Mouse (Mus musculus) CH12.LX (cell line): ENCODE data around the gene Gm45753. TPM values are rescaled to one million over a fixed set of nuclear protein-coding genes. Genes with fewer than 3 reads are reported as not detected.

Source experiments
- DNase-seq: peaks from one replicate; pipeline ENCODE4 v3.0.0-alpha.2; 2013; ENCODE audit errors: extremely low read depth
- H3K27ac ChIP-seq: 2 replicates; pipeline ENCODE4 v1.5.1; 2012; ENCODE audit warnings: low read depth, mild to moderate bottlenecking, control low read depth, moderate library complexity; ENCODE audit not compliant: insufficient read depth
- H3K27me3 ChIP-seq: replicated peaks from 2 replicates; pipeline ENCODE3; 2012; ENCODE audit warnings: inconsistent platforms
- H3K36me3 ChIP-seq, 2 experiments: replicated peaks in 1 of 2; 2 replicates each; pipeline versions ENCODE3 to v1.6.1; 2012; ENCODE audit warnings: inconsistent platforms in 1 of 2, low read length in 1 of 2, mild to moderate bottlenecking in 1 of 2, mixed read lengths in 1 of 2, moderate library complexity in 1 of 2; ENCODE audit not compliant: control insufficient read depth in 1 of 2, insufficient read depth in 1 of 2
- H3K4me1 ChIP-seq, 2 experiments: 2 replicates each; pipeline ENCODE4 v1.6.1; 2012; ENCODE audit warnings: inconsistent platforms in 1 of 2, moderate library complexity in 1 of 2; ENCODE audit not compliant: insufficient read depth in 2 of 2, control insufficient read depth in 1 of 2
- H3K4me2 ChIP-seq: 2 replicates; pipeline ENCODE4 v1.6.1; 2012; ENCODE audit warnings: low read depth, mild to moderate bottlenecking, control low read depth; ENCODE audit not compliant: poor library complexity, insufficient read depth, severe bottlenecking
- H3K4me3 ChIP-seq, 3 experiments: fragments of 150-350 bp in 1 of 3; sonication (generic) in 1 of 3; replicated peaks in 1 of 3; 2 replicates each; pipeline versions ENCODE3 to v1.5.1; 2011 to 2012; ENCODE audit warnings: low read depth in 2 of 3, low read length in 2 of 3, mild to moderate bottlenecking in 2 of 3, moderate library complexity in 2 of 3, control low read depth in 1 of 3, improper control_type of control experiment in 1 of 3, inconsistent platforms in 1 of 3, mixed read lengths in 1 of 3; ENCODE audit not compliant: poor library complexity in 1 of 3
- H3K79me2 ChIP-seq: replicated peaks from 2 replicates; pipeline ENCODE4 v1.6.1; 2012; ENCODE audit warnings: mild to moderate bottlenecking, moderate library complexity; ENCODE audit not compliant: control insufficient read depth, poor library complexity, insufficient read depth, severe bottlenecking; ENCODE audit errors: extremely low read depth
- H3K9ac ChIP-seq: 2 replicates; pipeline ENCODE4 v1.6.1; 2012; ENCODE audit warnings: low read depth, mild to moderate bottlenecking, control low read depth, moderate library complexity; ENCODE audit not compliant: insufficient read depth
- H3K9me3 ChIP-seq: replicated peaks from 2 replicates; pipeline ENCODE3; 2012; ENCODE audit warnings: low read length, inconsistent platforms, mixed read lengths
- CTCF ChIP-seq, 2 experiments: IDR thresholded peaks in 1 of 2; conservative IDR thresholded peaks in 1 of 2; 2 replicates each; pipeline ENCODE4 v1.5.1; 2011 to 2012; ENCODE audit warnings: low read depth in 2 of 2, low read length in 2 of 2, improper control_type of control experiment in 1 of 2, inconsistent platforms in 1 of 2, mild to moderate bottlenecking in 1 of 2, moderate library complexity in 1 of 2
- EP300 ChIP-seq: IDR thresholded peaks from 2 replicates; pipeline ENCODE4 v1.6.1; 2011; ENCODE audit warnings: low read length, improper control_type of control experiment
- ETS1 ChIP-seq: conservative IDR thresholded peaks from 2 replicates; pipeline ENCODE4 v1.6.1; 2012; ENCODE audit warnings: low read depth, mild to moderate bottlenecking, inconsistent platforms, low read length, improper control_type of control experiment, moderate library complexity
- GABPA ChIP-seq: IDR thresholded peaks from 2 replicates; pipeline ENCODE4 v1.6.1; 2012; ENCODE audit warnings: low read depth, low read length, improper control_type of control experiment, inconsistent platforms; ENCODE audit not compliant: insufficient replicate concordance
- HCFC1 ChIP-seq: IDR thresholded peaks from 2 replicates; pipeline ENCODE4 v1.6.1; 2012; ENCODE audit warnings: low read depth, mild to moderate bottlenecking, inconsistent platforms, low read length, improper control_type of control experiment
- IRF4 ChIP-seq: IDR thresholded peaks from 2 replicates; pipeline ENCODE4 v1.6.1; 2014; ENCODE audit warnings: low read depth, mild to moderate bottlenecking, inconsistent platforms, low read length, improper control_type of control experiment
- JUN ChIP-seq: IDR thresholded peaks from 2 replicates; pipeline ENCODE4 v1.6.1; 2011; ENCODE audit warnings: low read depth, mild to moderate bottlenecking, low read length, improper control_type of control experiment, moderate library complexity; ENCODE audit not compliant: insufficient read depth
- JUND ChIP-seq: conservative IDR thresholded peaks from 2 replicates; pipeline ENCODE4 v1.6.1; 2011; ENCODE audit warnings: low read depth, low read length, improper control_type of control experiment
- MAX ChIP-seq: IDR thresholded peaks from 2 replicates; pipeline ENCODE4 v1.6.1; 2011; ENCODE audit warnings: low read length, improper control_type of control experiment
- MAZ ChIP-seq: IDR thresholded peaks from 2 replicates; pipeline ENCODE4 v1.6.1; 2012; ENCODE audit warnings: low read depth, mild to moderate bottlenecking, inconsistent platforms, low read length, improper control_type of control experiment, moderate library complexity
- MEF2A ChIP-seq: IDR thresholded peaks from 2 replicates; pipeline ENCODE4 v1.6.1; 2014; ENCODE audit warnings: low read depth, mild to moderate bottlenecking, inconsistent platforms, low read length, improper control_type of control experiment, borderline replicate concordance
- MYC ChIP-seq: IDR thresholded peaks from 2 replicates; pipeline ENCODE4 v1.6.1; 2011; ENCODE audit warnings: low read depth, mild to moderate bottlenecking, improper control_type of control experiment, low read length
- NELFE ChIP-seq: IDR thresholded peaks from 2 replicates; pipeline ENCODE4 v1.6.1; 2011; ENCODE audit warnings: low read depth, low read length, improper control_type of control experiment
- POLR2A ChIP-seq: IDR thresholded peaks from 2 replicates; pipeline ENCODE4 v1.6.1; 2011; ENCODE audit warnings: low read depth, mild to moderate bottlenecking, improper control_type of control experiment, low read length
- RAD21 ChIP-seq: IDR thresholded peaks from 2 replicates; pipeline ENCODE4 v1.6.1; 2011; ENCODE audit warnings: low read depth, mild to moderate bottlenecking, low read length, improper control_type of control experiment, moderate library complexity
- RCOR1 ChIP-seq: conservative IDR thresholded peaks from 2 replicates; pipeline ENCODE4 v1.6.1; 2012; ENCODE audit warnings: low read depth, mild to moderate bottlenecking, inconsistent platforms, low read length, improper control_type of control experiment
- TBP ChIP-seq: conservative IDR thresholded peaks from 2 replicates; pipeline ENCODE4 v1.6.1; 2011; ENCODE audit warnings: low read depth, low read length, improper control_type of control experiment
- TCF12 ChIP-seq: IDR thresholded peaks from 2 replicates; pipeline ENCODE4 v1.6.1; 2014; ENCODE audit warnings: low read depth, mild to moderate bottlenecking, inconsistent platforms, low read length, improper control_type of control experiment
- UBTF ChIP-seq: IDR thresholded peaks from 2 replicates; pipeline ENCODE4 v1.6.1; 2012; ENCODE audit warnings: low read depth, mild to moderate bottlenecking, inconsistent platforms, low read length, improper control_type of control experiment, moderate library complexity
- ZC3H11A ChIP-seq: IDR thresholded peaks from 2 replicates; pipeline ENCODE4 v1.6.1; 2012; ENCODE audit warnings: low read depth, mild to moderate bottlenecking, inconsistent platforms, low read length, improper control_type of control experiment
- ZNF384 ChIP-seq: IDR thresholded peaks from 2 replicates; pipeline ENCODE4 v1.6.1; 2012; ENCODE audit warnings: low read depth, low read length, improper control_type of control experiment, inconsistent platforms
- dilution Hi-C: fragments of 300-500 bp; cut with MboI; formaldehyde crosslinking; loops from 2 replicates; pipeline ENCODE4 v1.14.3; 2020; ENCODE audit warnings: low sequenced_read_pairs; ENCODE audit not compliant: extremely low pct_unique_long_range_greater_than_20kb, extremely low pct_ligation_motif_present
- in situ Hi-C: fragments of 300-500 bp; cut with MboI; formaldehyde crosslinking; loops from 3 replicates; pipeline ENCODE4 v1.14.3; 2019; ENCODE audit warnings: low sequenced_read_pairs, low pct_ligation_motif_present, low pct_unique_long_range_greater_than_20kb, mixed read lengths
- polyA plus RNA-seq: library from polyadenylated mRNA; unstranded; fragments of >175 nt; gene quantifications from 2 replicates; pipeline ENCODE4 v1.2.1, GENCODE M21; 2012; ENCODE audit warnings: low read depth; ENCODE audit not compliant: insufficient read length
- total RNA-seq, 2 experiments: library from RNA; depleted of rRNA; stranded (reverse); fragments of 300-350 nt in 1 of 2; fragments of >200 nt in 1 of 2; gene quantifications; 2 replicates each; pipeline ENCODE4 v1.2.3; 2012 to 2014

Gene Gm45753
- total and polyA plus RNA-seq, 3 experiments: not detected

- Histone ChIP-seq H3K9me3 (no peaks in the 10 kb centered on the region), H3K4me1 (no peaks in the 10 kb centered on the region), H3K27me3 (no peaks in the 10 kb centered on the region), H3K4me2 (no peak overlapping the region), H3K36me3 (peaks cover 0 to 4% of the 10 kb centered on the region in 2 experiments), H3K4me3 (no peak overlapping the region), H3K27ac (no peak overlapping the region), H3K79me2 (no peaks in the 10 kb centered on the region), H3K9ac (no peak overlapping the region)
- no peak for DNase-seq
- in situ Hi-C loops: no loop called here
- dilution Hi-C loops: no loop called here
- TF ChIP-seq CTCF (conservative IDR thresholded peaks at IDR 0.05 in 1 of 2, IDR thresholded peaks at IDR 0.05 in 1 of 2; ENCODE audit: low read depth in 2 of 2, low read length in 2 of 2) (no peak), POLR2A (no peak), JUN (no peak), ETS1 (no peak), TCF12 (no peak), HCFC1 (no peak), MEF2A (no peak), NELFE (no peak), UBTF (no peak), ZNF384 (no peak), GABPA (no peak)
Observed at GRCm38 (mm10) chr8:45324151-45324550, 15.9 kb upstream of the Gm45753 start.

GRCm38 (mm10) chr8:45321365-45321764 is 13.1 kb upstream of the Gm45753 start:
- dilution Hi-C loops (no loop called here), in situ Hi-C loops (no loop called here)
- no peak overlapping the region for H3K4me3 ChIP-seq
- H3K79me2 ChIP-seq: no peaks in the 10 kb centered on the region
- peaks cover 0 to 4% of the 10 kb centered on the region in 2 experiments for H3K36me3 ChIP-seq
- no peak for TF ChIP-seq MYC
- TF ChIP-seq MAX: no peak
- no peak for TF ChIP-seq ETS1
- TF ChIP-seq UBTF: no peak
- no peak for TF ChIP-seq MAZ
- TF ChIP-seq ZC3H11A: no peak
- TF ChIP-seq GABPA: no peak
- TF ChIP-seq EP300: no peak
- no peak for TF ChIP-seq RCOR1
- no peak for TF ChIP-seq TBP
- TF ChIP-seq RAD21: no peak
- TF ChIP-seq JUND: no peak
- no peak for TF ChIP-seq IRF4
- H3K4me1 ChIP-seq: no peaks in the 10 kb centered on the region
- no peak overlapping the region for H3K9ac ChIP-seq
- no peak overlapping the region for H3K27ac ChIP-seq
- no peak for DNase-seq
- no peaks in the 10 kb centered on the region for H3K9me3 ChIP-seq
- no peak overlapping the region for H3K4me2 ChIP-seq
- no peaks in the 10 kb centered on the region for H3K27me3 ChIP-seq
